Mouse (Mus musculus) intestine, embryonic 15.5 days (tissue): Measurements from ENCODE around the gene Aldh3b3. TPM values are rescaled to one million over a fixed set of nuclear protein-coding genes. Genes with fewer than 3 reads are reported as not detected.

Experiments
- ATAC-seq: fragments of 200-750 bp; cut with Nextera tagmentation; 2 replicates; pipeline ENCODE4 v1.8.0; 2017; ENCODE audit warnings: moderate TSS enrichment, moderate library complexity
- H3K27ac ChIP-seq: fragments of 300-500 bp; sonication (generic); 2 replicates; pipeline ENCODE4 v1.5.1; 2015; ENCODE audit warnings: mild to moderate bottlenecking, inconsistent platforms
- H3K27me3 ChIP-seq: fragments of 300-500 bp; sonication (generic); replicated peaks from 2 replicates; pipeline ENCODE4 v1.6.1; 2015; ENCODE audit warnings: inconsistent platforms
- H3K36me3 ChIP-seq: fragments of 300-500 bp; sonication (generic); 2 replicates; pipeline ENCODE4 v1.6.1; 2015; ENCODE audit warnings: inconsistent platforms
- H3K4me1 ChIP-seq: fragments of 300-500 bp; sonication (generic); replicated peaks from 2 replicates; pipeline ENCODE4 v1.6.1; 2015; ENCODE audit warnings: inconsistent platforms
- H3K4me2 ChIP-seq: fragments of 300-500 bp; sonication (generic); replicated peaks from 2 replicates; pipeline ENCODE4 v1.6.1; 2015; ENCODE audit warnings: mild to moderate bottlenecking, inconsistent platforms
- H3K4me3 ChIP-seq: fragments of 300-500 bp; sonication (generic); replicated peaks from 2 replicates; pipeline ENCODE4 v1.5.1; 2015; ENCODE audit warnings: inconsistent platforms
- H3K9ac ChIP-seq: fragments of 300-500 bp; sonication (generic); 2 replicates; pipeline ENCODE4 v1.6.1; 2015; ENCODE audit warnings: inconsistent platforms
- H3K9me3 ChIP-seq: fragments of 300-500 bp; sonication (generic); 2 replicates; pipeline ENCODE4 v1.6.1; 2016; ENCODE audit warnings: inconsistent platforms
- WGBS: fragments of 180-500 bp; shearing (Covaris S2); methylation state at CpG from one replicate; pipeline ENCODE4 v1.1.7; 2015; 5-methylcytosine and 5-hydroxymethylcytosine counted together
- polyA plus RNA-seq: library from polyadenylated mRNA; unstranded; fragments of >200 nt; fragmentation: Nextera tagmentation; extraction: Ambion mirVana; gene quantifications from 2 replicates; pipeline ENCODE4 v1.2.1, GENCODE M21; 2015

The Aldh3b3 gene
- polyA plus RNA-seq, 1 experiment from 2014 or later, result not detected

GRCm38 (mm10) chr19:4013066-4013465 is 54.6 kb downstream of the Aldh3b3 start:
- Histone ChIP-seq H3K4me1 (peaks cover 8% of the 10 kb centered on the region; the same call in 1 of the 2 replicates), H3K4me3 (peak overlapping the region; percentile 80), H3K9me3 (no peaks in the 10 kb centered on the region), H3K4me2 (peak overlapping the region; percentile 65), H3K36me3 (peaks cover 15% of the 10 kb centered on the region), H3K27ac (no peak overlapping the region), H3K9ac (peak overlapping the region; percentile 44), H3K27me3 (no peaks in the 10 kb centered on the region)
- peak; percentile 48 for ATAC-seq
- WGBS, result 15% methylated on average over 9 of the region's 9 CpGs

GRCm38 (mm10) chr19:4014802-4015201 is 56.4 kb downstream of the Aldh3b3 start:
- no peaks in the 10 kb centered on the region for H3K9me3 ChIP-seq
- no peaks in the 10 kb centered on the region for H3K27me3 ChIP-seq
- peaks cover 11% of the 10 kb centered on the region; the same call in 1 of the 2 replicates for H3K4me1 ChIP-seq
- 0 out of 2 replicates have a peak, but pooled peaks cover 3% of the 10 kb centered on the region for H3K36me3 ChIP-seq
- H3K27ac ChIP-seq, result no peak overlapping the region
- H3K9ac ChIP-seq, result no peak overlapping the region
- no peak overlapping the region for H3K4me2 ChIP-seq
- no peak overlapping the region for H3K4me3 ChIP-seq
- no peak for ATAC-seq

GRCm38 (mm10) chr19:4015635-4016034 is 57.2 kb downstream of the Aldh3b3 start:
- Histone ChIP-seq H3K4me3 (no peak overlapping the region), H3K27ac (no peak overlapping the region), H3K36me3 (0 out of 2 replicates have a peak, but pooled peaks cover 3% of the 10 kb centered on the region), H3K4me1 (peaks cover 11% of the 10 kb centered on the region; the same call in 1 of the 2 replicates), H3K9ac (no peak overlapping the region), H3K27me3 (no peaks in the 10 kb centered on the region), H3K4me2 (no peak overlapping the region), H3K9me3 (no peaks in the 10 kb centered on the region)
- WGBS, result 66% methylated on average over 5 of the region's 5 CpGs
- ATAC-seq, result no peak

- 66% methylated on average over 10 of the region's 10 CpGs for WGBS
- H3K9me3 ChIP-seq, result no peaks in the 10 kb centered on the region
- H3K9ac ChIP-seq, result no peak overlapping the region
- no peaks in the 10 kb centered on the region for H3K27me3 ChIP-seq
- no peak overlapping the region for H3K4me2 ChIP-seq
- no peaks in the 10 kb centered on the region for H3K36me3 ChIP-seq
- ATAC-seq, result no peak
- H3K4me3 ChIP-seq, result no peak overlapping the region
- no peak overlapping the region for H3K27ac ChIP-seq
- peaks cover 3% of the 10 kb centered on the region; the same call in 1 of the 2 replicates for H3K4me1 ChIP-seq
Measured at GRCm38 (mm10) chr19:4017921-4018587, 59.6 kb downstream of the Aldh3b3 start.

GRCm38 (mm10) chr19:4018743-4019583 is 60.5 kb downstream of the Aldh3b3 start:
- Histone ChIP-seq H3K36me3 (no peaks in the 10 kb centered on the region), H3K4me3 (no peak overlapping the region), H3K9ac (no peak overlapping the region), H3K27me3 (no peaks in the 10 kb centered on the region), H3K27ac (no peak overlapping the region), H3K4me1 (peaks cover 3% of the 10 kb centered on the region; the same call in 1 of the 2 replicates), H3K9me3 (no peaks in the 10 kb centered on the region), H3K4me2 (peak overlapping the region; percentile 2; the same call in 1 of the 2 replicates)
- ATAC-seq, result peak; percentile 94
- 31% methylated on average over 18 of the region's 18 CpGs for WGBS

Other genes with a start within 250 kb of the Aldh3b3 start
- 21.8 and 22.0 TPM in 2 replicates for gene Kmt5b, start 191.2 kb upstream of the Aldh3b3 start, polyA plus RNA-seq
- 63.3 and 68.5 TPM in 2 replicates for gene Chka, start 106.9 kb upstream of the Aldh3b3 start, polyA plus RNA-seq
- 50.9 and 56.3 TPM in 2 replicates for gene Tcirg1, start 51.5 kb upstream of the Aldh3b3 start, polyA plus RNA-seq
- gene Ndufs8, start 45.9 kb upstream of the Aldh3b3 start, polyA plus RNA-seq, result 342 and 413 TPM in 2 replicates
- 2.3 and 2.4 TPM in 2 replicates for gene Aldh3b1, start 28.8 kb upstream of the Aldh3b3 start, polyA plus RNA-seq
- gene Unc93b1, start 23.5 kb upstream of the Aldh3b3 start, polyA plus RNA-seq, result 20.2 and 21.8 TPM in 2 replicates
- gene Aldh3b2, start 13.7 kb downstream of the Aldh3b3 start, polyA plus RNA-seq, result 0.78 and 0.84 TPM in 2 replicates
- gene Acy3, start 27.9 kb downstream of the Aldh3b3 start, polyA plus RNA-seq, result 12.8 and 14.2 TPM in 2 replicates
- gene Tbx10, start 34.1 kb downstream of the Aldh3b3 start, polyA plus RNA-seq, result 0.35 and 0.38 TPM in 2 replicates
- gene Nudt8, start 41.9 kb downstream of the Aldh3b3 start, polyA plus RNA-seq, result 33.8 and 35.9 TPM in 2 replicates
- gene Gm49405, start 42.0 kb downstream of the Aldh3b3 start, polyA plus RNA-seq, result 2.1 and 2.6 TPM in 2 replicates
- gene Doc2g, start 44.7 kb downstream of the Aldh3b3 start, polyA plus RNA-seq, result 2.8 and 3.8 TPM in 2 replicates
- gene Ndufv1, start 54.2 kb downstream of the Aldh3b3 start, polyA plus RNA-seq, result 241 and 274 TPM in 2 replicates
- 973 and 1,014 TPM in 2 replicates for gene Gstp1, start 79.3 kb downstream of the Aldh3b3 start, polyA plus RNA-seq
- 24.3 and 35.8 TPM in 2 replicates for gene Gstp2, start 87.4 kb downstream of the Aldh3b3 start, polyA plus RNA-seq
- 6.9 and 9.2 TPM in 2 replicates for gene Gstp3, start 100.9 kb downstream of the Aldh3b3 start, polyA plus RNA-seq
- gene Cabp2, start 122.9 kb downstream of the Aldh3b3 start, polyA plus RNA-seq, result 1.7 and 2.8 TPM in 2 replicates
- gene Cdk2ap2, start 138.5 kb downstream of the Aldh3b3 start, polyA plus RNA-seq, result 127 and 147 TPM in 2 replicates
- 13.8 and 20.9 TPM in 2 replicates for gene Pitpnm1, start 141.4 kb downstream of the Aldh3b3 start, polyA plus RNA-seq
- 75.0 and 80.7 TPM in 2 replicates for gene Aip, start 167.2 kb downstream of the Aldh3b3 start, polyA plus RNA-seq
- gene Gpr152, start 181.1 kb downstream of the Aldh3b3 start, polyA plus RNA-seq, result not detected in 2 replicates
- gene Cabp4, start 185.4 kb downstream of the Aldh3b3 start, polyA plus RNA-seq, result 0.09 and 0.19 TPM in 2 replicates
- 207 and 214 TPM in 2 replicates for gene Coro1b, start 190.0 kb downstream of the Aldh3b3 start, polyA plus RNA-seq
- 3.9 and 5.4 TPM in 2 replicates for gene Ptprcap, start 195.0 kb downstream of the Aldh3b3 start, polyA plus RNA-seq
- gene Rps6kb2, start 204.7 kb downstream of the Aldh3b3 start, polyA plus RNA-seq, result 40.7 and 41.9 TPM in 2 replicates
- gene Carns1, start 216.8 kb downstream of the Aldh3b3 start, polyA plus RNA-seq, result 1.7 and 2.0 TPM in 2 replicates
- 3.5 TPM in 2 replicates for gene Tbc1d10c, start 232.6 kb downstream of the Aldh3b3 start, polyA plus RNA-seq
- 757 and 779 TPM in 2 replicates for gene Ppp1ca, start 233.4 kb downstream of the Aldh3b3 start, polyA plus RNA-seq
- 29.3 and 30.5 TPM in 2 replicates for gene Rad9a, start 243.0 kb downstream of the Aldh3b3 start, polyA plus RNA-seq